In the genomic region with DNA sequence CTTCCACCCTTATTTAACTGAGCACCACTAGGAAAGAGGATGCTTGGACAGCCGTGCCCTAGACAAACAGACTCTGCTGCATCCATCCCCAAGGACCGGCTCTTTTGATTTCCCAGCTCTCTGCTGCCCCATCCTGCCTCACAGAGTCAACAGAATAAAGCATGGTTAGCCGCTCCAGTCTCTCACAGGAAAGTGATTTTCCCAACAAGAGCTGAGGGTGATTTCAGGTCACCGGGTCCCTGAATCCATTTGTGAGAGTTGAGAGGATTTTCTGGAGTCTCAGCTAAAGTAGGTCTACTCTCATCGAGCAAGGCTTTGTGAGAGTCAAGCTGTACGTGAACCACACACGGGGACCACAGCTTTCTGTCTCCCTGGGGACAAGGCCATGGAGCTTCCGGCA, we compare ENCODE assay signal across 20 mouse cellular contexts.
DNase-seq lines count a peak whose midpoint lies in the region; ATAC-seq and TF ChIP-seq lines count a peak whose summit lies in the region.
"Had no signal": no experiment of that assay in that cellular context is flagged by ENCODE, and none has a peak within 500 bp of the region (broad histone marks: within the 10 kb centered on the region; RNA-seq: fewer than 3 reads in every experiment).

No protein-coding gene starts in this region.

- no peak for TF ChIP-seq CTCF in brain, embryonic 14.5 days (IDR thresholded peaks at IDR 0.05; ENCODE audit: borderline replicate concordance, extremely low read depth, insufficient read depth, insufficient read length)

- no peaks in the 10 kb centered on the region for H3K27me3 ChIP-seq in forebrain, embryonic 14.5 days (replicated peaks; ENCODE audit: control insufficient read depth, insufficient read depth, low read length)
- peaks cover 11% of the 10 kb centered on the region; the same call in 1 of the 2 replicates for H3K27me3 ChIP-seq in forebrain, embryonic 12.5 days
- H3K27me3 ChIP-seq in midbrain, embryonic 11.5 days (ENCODE audit: control insufficient read depth, insufficient read depth, low read length), result no peaks in the 10 kb centered on the region
- H3K27me3 ChIP-seq in midbrain, embryonic 15.5 days (replicated peaks), result no peaks in the 10 kb centered on the region
- H3K27me3 ChIP-seq: limb, embryonic 15.5 days; Patski had no signal

- WGBS in forebrain, embryonic 14.5 days, result 73% methylated on average over 8 of the region's 8 CpGs
- 69% methylated on average over 8 of the region's 8 CpGs for WGBS in forebrain, embryonic 12.5 days
- WGBS in midbrain, embryonic 11.5 days, result 50% methylated on average over 8 of the region's 8 CpGs
- 46% methylated on average over 8 of the region's 8 CpGs for WGBS in midbrain, embryonic 15.5 days

- no peaks in the 10 kb centered on the region for H3K36me3 ChIP-seq in forebrain, embryonic 14.5 days (ENCODE audit: control insufficient read depth, insufficient read depth, low read length)
- H3K36me3 ChIP-seq in forebrain, embryonic 12.5 days (replicated peaks), result no peaks in the 10 kb centered on the region
- H3K36me3 ChIP-seq in midbrain, embryonic 11.5 days (ENCODE audit: control insufficient read depth, insufficient read depth, low read length), result no peaks in the 10 kb centered on the region
- H3K36me3 ChIP-seq in midbrain, embryonic 15.5 days (replicated peaks), result no peaks in the 10 kb centered on the region
- H3K36me3 ChIP-seq: forebrain, embryonic 10.5 days; heart, embryonic 15.5 days; limb, embryonic 15.5 days had no signal

- no peaks in the 10 kb centered on the region for H3K4me1 ChIP-seq in forebrain, embryonic 14.5 days (ENCODE audit: control insufficient read depth, insufficient read depth, low read length)
- H3K4me1 ChIP-seq in forebrain, embryonic 12.5 days, result 0 out of 2 replicates have a peak, but pooled peaks cover 3% of the 10 kb centered on the region
- no peaks in the 10 kb centered on the region for H3K4me1 ChIP-seq in midbrain, embryonic 11.5 days (ENCODE audit: control insufficient read depth, insufficient read depth, low read length)
- no peaks in the 10 kb centered on the region for H3K4me1 ChIP-seq in midbrain, embryonic 15.5 days
- H3K4me1 ChIP-seq: heart, embryonic 15.5 days; limb, embryonic 15.5 days had no signal

- H3K9ac ChIP-seq in forebrain, embryonic 14.5 days (ENCODE audit: low read length), result no peak overlapping the region
- no peak overlapping the region for H3K9ac ChIP-seq in forebrain, embryonic 12.5 days
- H3K9ac ChIP-seq in midbrain, embryonic 11.5 days (ENCODE audit: low read length), result no peak overlapping the region
- no peak overlapping the region for H3K9ac ChIP-seq in midbrain, embryonic 15.5 days
- H3K9ac ChIP-seq: heart, embryonic 15.5 days; limb, embryonic 15.5 days; liver, embryonic 14.5 days; lung, embryonic 14.5 days had no signal

- no peak for ATAC-seq in forebrain, embryonic 14.5 days
- ATAC-seq in forebrain, embryonic 12.5 days (ENCODE audit: low FRiP score), result no peak
- ATAC-seq in midbrain, embryonic 11.5 days (ENCODE audit: low FRiP score), result peak; percentile 35; the same call in 1 of the 2 replicates
- ATAC-seq in midbrain, embryonic 15.5 days (replicated peaks), result no peak
- ATAC-seq: Patski had no signal

- no peak overlapping the region for H3K4me2 ChIP-seq in forebrain, embryonic 14.5 days (ENCODE audit: low read length)
- H3K4me2 ChIP-seq in forebrain, embryonic 12.5 days, result no peak overlapping the region
- no peak overlapping the region for H3K4me2 ChIP-seq in midbrain, embryonic 11.5 days
- H3K4me2 ChIP-seq in midbrain, embryonic 15.5 days, result no peak overlapping the region
- H3K4me2 ChIP-seq: heart, embryonic 15.5 days; limb, embryonic 15.5 days; lung, embryonic 14.5 days had no signal

- peak; percentile 16 for DNase-seq in forebrain, embryonic 14.5 days (ENCODE audit: low spot score)
- DNase-seq in midbrain, embryonic 11.5 days (ENCODE audit: low spot score, missing footprints), result peak; percentile 87
- DNase-seq in brain, embryonic 14.5 days (ENCODE audit: low read depth), result peak; percentile 35
- peak; percentile 52 for DNase-seq in retina, postnatal 1 day
- no peak for DNase-seq in urinary bladder, adult 18-20 months (ENCODE audit: low spot score in 2 of 2)
- no peak for DNase-seq in spleen, postnatal 10 days (ENCODE audit: low spot score in 2 of 2)
- DNase-seq: adrenal gland, adult 2 months; cerebellum, adult 18-20 months; cerebellum, postnatal 14 days; gastrocnemius, postnatal 36 days; heart, postnatal 4 days; left cerebral cortex, postnatal 4 days; lung, embryonic 14.5 days had no signal

- H3K9me3 ChIP-seq in forebrain, embryonic 14.5 days (replicated peaks; ENCODE audit: control insufficient read depth, low read length), result no peaks in the 10 kb centered on the region
- no peaks in the 10 kb centered on the region for H3K9me3 ChIP-seq in forebrain, embryonic 12.5 days
- H3K9me3 ChIP-seq in midbrain, embryonic 11.5 days (ENCODE audit: control insufficient read depth, low read length), result no peaks in the 10 kb centered on the region
- H3K9me3 ChIP-seq in midbrain, embryonic 15.5 days, result no peaks in the 10 kb centered on the region
- H3K9me3 ChIP-seq: forebrain, embryonic 10.5 days; heart, embryonic 15.5 days; limb, embryonic 15.5 days had no signal

- H3K4me3 ChIP-seq in forebrain, embryonic 14.5 days (ENCODE audit: low read depth, low read length), result no peak overlapping the region
- no peak overlapping the region for H3K4me3 ChIP-seq in forebrain, embryonic 12.5 days (replicated peaks)
- no peak overlapping the region for H3K4me3 ChIP-seq in midbrain, embryonic 11.5 days (ENCODE audit: low read depth, low read length)
- H3K4me3 ChIP-seq in midbrain, embryonic 15.5 days, result no peak overlapping the region
- H3K4me3 ChIP-seq: forebrain, embryonic 10.5 days; heart, embryonic 15.5 days; limb, embryonic 15.5 days had no signal

- no peak overlapping the region for H3K27ac ChIP-seq in forebrain, embryonic 14.5 days (ENCODE audit: low read depth, low read length)
- H3K27ac ChIP-seq in forebrain, embryonic 12.5 days, result no peak overlapping the region
- H3K27ac ChIP-seq in midbrain, embryonic 11.5 days (ENCODE audit: low read depth, low read length), result no peak overlapping the region
- H3K27ac ChIP-seq in midbrain, embryonic 15.5 days, result no peak overlapping the region
- H3K27ac ChIP-seq: forebrain, embryonic 10.5 days; heart, embryonic 15.5 days; limb, embryonic 15.5 days; liver, embryonic 14.5 days had no signal

- TF ChIP-seq POLR2A in brain, embryonic 14.5 days (IDR thresholded peaks at IDR 0.05; ENCODE audit: borderline replicate concordance, extremely low read depth, insufficient read depth, insufficient read length, poor library complexity, severe bottlenecking), result no peak

Comparison
In these comparisons a context has a peak if more than half of its experiments do, and no peak if none do; other contexts are left out.
1. DNase-seq: peak in forebrain, embryonic 14.5 days (single experiment), midbrain, embryonic 11.5 days (single experiment), brain, embryonic 14.5 days (single experiment) and retina, postnatal 1 day (single experiment); none in urinary bladder, adult 18-20 months (0 of 2) and spleen, postnatal 10 days (0 of 2).